Mouse (Mus musculus): Measurements from ENCODE around the gene Slc4a10. TPM values are rescaled to one million over a fixed set of nuclear protein-coding genes. Genes with fewer than 3 reads are reported as not detected.

The Slc4a10 gene
- total RNA-seq, 2 experiments from 2014 or later: not detected

DNA sequence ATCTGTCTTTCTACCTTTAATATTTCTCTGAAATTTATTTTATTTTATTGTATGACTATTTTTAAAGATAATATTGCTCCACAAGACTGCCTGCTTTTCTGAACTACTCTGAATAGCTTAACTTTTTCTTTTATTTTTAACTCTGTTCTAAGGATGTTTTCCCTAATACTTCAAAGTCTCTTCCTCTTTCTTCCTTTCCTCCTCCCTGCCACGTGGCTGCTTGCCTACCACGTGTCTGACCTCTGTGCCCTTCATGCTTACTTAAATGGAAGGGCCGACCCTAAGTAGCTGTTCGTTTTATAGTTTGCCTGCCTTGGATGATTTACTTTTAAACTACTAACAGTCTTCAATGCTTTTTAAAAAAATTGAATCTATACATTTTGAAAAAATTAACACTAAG is 225.6 kb downstream of the Slc4a10 start:
- DNase-seq: no peak
- intact Hi-C loops (cut with DNase I): no loop called here

DNA sequence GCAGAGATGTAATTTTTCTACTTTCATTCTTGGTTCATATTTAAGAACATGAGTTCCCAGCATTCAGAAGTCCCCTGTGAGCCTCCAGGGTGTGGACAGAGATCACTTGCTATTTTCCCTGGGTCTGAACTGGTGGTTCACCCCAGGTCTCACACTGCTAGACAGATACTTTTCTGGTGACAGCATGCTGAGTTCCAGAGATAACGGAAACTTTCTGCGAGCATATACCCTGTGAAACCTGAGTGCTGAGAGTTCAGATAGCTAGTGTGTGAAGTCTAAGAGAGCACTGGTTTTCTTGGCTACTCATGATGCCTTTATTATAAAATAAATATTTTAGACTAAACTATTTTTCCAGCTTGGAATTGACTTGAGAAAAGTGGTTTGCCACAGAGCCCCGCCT is 232.5 kb downstream of the Slc4a10 start:
- intact Hi-C loops (cut with DNase I): no loop called here
- no peak for DNase-seq

DNA sequence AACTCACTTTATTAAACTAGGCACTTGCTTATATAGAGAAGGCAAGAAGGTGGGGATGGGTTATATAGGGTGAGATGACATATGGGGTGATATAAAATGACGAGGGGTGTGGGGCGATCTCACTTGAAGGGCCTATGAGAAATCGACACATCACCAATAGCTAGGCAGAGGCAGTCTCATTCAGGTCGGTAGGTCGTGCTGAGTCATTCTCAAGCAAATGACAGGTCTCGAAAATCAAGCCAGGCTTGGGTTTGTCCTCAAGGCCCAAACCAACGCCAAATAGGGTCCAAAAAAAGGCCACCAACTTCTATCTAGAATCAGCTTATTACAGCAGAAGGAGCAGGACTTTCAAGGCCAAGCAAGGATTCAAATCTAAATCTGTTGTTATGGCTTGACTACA is 233.5 kb downstream of the Slc4a10 start:
- intact Hi-C loops (cut with DNase I): no loop called here
- no peak for DNase-seq

DNA sequence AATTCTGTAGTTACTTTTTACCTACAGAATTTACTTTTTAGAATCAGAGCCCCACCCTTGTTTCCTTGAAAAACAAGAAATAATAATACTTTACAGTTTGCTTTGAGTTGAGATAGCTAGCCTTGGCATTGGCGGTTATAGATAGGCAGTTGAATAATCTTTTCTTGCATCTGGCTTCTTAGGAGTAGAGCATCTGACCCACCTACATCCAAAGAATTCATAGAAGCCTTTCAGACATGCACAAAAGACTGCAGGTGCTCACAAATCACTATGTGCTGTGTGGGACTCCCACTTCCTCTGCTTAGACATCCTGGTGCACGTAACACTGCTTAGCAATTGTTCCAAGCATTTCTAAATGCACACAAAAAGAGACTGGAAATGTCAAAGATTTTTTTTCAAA is 238.8 kb downstream of the Slc4a10 start:
- intact Hi-C loops (cut with DNase I): loop anchor here (5.0 kb wide), 2 partner anchors 298 to 643 kb away; no protein-coding TSS in a partner anchor
- DNase-seq: no peak

DNA sequence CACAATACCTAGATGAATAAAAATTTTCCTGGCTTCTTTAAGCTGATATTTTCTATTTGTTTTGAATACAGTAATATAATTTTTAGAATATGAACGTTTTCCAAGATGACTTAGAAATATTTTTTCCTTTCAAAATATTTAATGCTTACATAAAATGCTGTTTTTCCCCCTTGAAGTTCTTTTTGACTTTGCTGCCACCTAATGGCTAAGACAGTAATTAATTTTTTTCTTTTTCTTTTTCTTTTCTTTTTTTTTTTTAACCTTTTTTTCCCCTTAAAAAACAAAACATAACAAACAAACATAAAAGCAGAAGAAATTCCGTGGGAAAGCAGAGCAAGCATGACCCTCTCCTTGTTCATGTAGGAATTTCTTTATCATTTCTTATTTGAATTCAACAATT is 239.6 kb downstream of the Slc4a10 start:
- no peak for DNase-seq

DNA sequence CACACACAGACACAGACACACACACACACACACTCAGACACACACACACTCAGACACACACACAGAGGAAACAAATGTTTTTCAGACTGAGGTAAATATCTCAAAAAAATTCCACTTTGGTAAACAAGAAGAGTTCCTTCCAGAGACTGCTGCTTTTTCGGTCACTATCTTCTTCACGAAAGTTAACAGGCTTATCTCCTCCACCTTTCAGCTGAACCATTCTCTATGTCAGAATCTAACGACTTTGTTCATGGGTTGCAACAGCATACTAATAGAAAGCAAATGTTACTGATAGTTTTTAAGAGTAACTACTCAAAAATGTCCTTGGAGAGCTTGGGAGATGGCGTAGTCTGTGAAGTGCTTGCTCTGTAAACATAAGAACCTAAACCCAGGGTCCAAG is 241.3 kb downstream of the Slc4a10 start:
- no peak for DNase-seq
- intact Hi-C loops (cut with DNase I): loop anchor here (5.0 kb wide), 2 partner anchors 300 to 645 kb away; no protein-coding TSS in a partner anchor

More for the DNA sequence above, 239.6 kb downstream of the Slc4a10 start:
- intact Hi-C loops (cut with DNase I): loop anchor here (5.0 kb wide), 2 partner anchors 299 to 644 kb away; no protein-coding TSS in a partner anchor

DNA sequence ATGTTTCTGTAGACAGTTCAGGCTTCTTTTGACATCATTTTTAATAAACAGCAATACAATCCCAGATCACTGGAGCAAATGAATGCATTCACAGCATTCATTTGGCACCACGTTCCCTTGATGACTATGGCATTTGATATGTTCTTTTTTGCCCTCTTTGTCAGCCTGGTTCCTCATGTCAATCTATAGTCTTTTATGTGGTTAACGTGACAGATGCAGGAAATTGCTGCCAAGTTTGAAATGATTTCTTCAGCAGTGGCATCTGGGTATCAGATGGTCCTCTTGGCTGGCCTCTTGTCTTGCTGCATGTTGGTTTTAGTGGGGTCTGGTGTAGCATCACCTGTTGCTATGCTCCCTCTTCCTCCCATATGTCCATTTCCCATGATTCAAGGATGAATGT is 247.6 kb downstream of the Slc4a10 start:
- intact Hi-C loops (cut with DNase I): no loop called here
- no peak for DNase-seq

DNA sequence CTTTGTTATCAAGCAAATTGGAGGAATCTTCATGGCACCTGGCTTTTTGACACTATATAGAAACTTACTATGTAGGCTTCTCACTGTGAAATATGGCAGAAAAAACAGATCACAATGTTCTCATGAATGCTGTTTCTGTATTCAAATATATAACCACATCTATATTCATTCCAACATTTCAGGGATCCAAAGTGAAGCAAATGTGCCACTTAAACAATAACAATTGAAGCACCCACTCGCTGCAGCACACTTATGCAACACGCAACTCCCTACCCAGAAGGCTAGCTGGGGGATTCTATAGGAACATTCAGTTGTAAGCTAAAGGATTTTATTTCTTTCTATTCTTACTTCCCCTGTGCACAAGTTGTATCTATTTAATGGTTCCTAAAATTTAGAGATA is 255.5 kb downstream of the Slc4a10 start:
- DNase-seq: no peak
- intact Hi-C loops (cut with DNase I): no loop called here

DNA sequence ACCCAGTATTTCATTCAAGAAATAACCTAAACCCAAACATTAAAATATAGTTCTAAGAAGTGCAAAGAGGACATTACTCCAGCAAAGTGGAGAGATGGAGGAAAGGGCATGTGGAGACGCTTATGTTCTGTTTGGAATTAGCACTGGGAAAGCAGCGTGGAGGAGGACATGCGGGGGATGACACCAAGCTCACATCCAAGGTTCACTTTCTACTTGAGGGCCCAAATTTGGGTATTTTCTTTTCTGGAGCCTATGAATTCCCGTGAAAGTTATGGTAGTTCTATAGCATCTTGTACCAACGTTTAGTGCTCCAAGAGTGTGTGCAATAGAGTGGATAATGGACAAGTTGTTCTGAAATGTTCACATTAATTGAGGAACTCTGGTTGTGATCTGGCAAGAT is 260.7 kb downstream of the Slc4a10 start:
- DNase-seq: no peak
- intact Hi-C loops (cut with DNase I): no loop called here

DNA sequence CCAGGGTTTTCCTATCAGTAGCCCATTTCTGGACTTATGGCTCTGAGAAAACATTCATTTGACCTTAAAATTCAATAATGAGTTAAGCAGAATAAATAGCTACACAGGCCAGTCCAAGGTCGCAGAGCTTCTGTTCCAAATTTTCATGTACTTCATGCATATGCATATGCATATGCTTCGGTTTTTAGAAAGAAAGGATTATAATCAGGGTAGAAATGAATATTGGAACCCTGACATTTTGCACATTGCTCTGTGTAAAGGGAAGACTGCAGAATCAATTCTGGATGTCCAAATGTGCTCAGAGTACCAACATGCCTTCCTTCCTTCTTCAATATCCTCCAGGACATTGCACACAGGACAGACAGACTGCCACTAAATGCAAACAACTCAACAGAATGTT is 261.2 kb downstream of the Slc4a10 start:
- no peak for DNase-seq
- intact Hi-C loops (cut with DNase I): no loop called here

DNA sequence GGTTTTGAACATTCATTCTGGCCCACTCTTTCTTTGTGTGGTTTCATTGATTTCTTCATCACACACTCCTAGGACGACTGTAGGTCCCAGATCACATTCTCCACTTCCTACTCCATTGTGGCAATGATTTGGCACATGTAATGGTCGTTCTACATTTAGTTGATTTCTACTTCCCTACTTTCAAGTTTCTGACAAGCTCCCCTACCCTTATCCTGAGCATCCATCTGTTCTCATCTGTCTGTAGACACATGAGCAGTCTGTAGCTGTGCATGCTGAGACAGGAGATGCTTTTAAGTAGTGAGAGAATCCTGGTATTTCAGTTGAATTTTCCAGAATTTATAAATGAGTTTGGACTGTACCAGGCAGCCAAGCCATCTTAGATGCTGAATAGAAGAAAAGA is 270.7 kb downstream of the Slc4a10 start:
- no peak for DNase-seq
- intact Hi-C loops (cut with DNase I): no loop called here

DNA sequence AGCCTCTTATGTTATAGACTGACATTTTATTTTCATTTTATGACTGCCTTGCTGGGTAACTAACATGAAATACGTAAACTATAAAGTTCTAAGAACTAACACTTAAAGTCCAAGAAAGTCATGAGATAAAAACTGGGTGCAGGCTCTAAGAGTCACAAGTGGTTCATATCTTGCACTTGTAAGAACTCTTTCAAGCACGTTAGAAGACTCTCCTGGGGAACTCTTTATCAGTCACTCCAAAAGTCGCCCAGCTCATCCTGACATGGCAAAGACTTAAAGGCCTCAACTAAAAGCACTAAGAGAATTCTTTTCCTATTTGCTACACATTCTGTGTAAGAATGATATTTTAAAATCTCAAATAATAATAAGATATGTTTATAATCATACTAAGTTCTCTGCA is 273.2 kb downstream of the Slc4a10 start:
- DNase-seq: no peak
- intact Hi-C loops (cut with DNase I): no loop called here

DNA sequence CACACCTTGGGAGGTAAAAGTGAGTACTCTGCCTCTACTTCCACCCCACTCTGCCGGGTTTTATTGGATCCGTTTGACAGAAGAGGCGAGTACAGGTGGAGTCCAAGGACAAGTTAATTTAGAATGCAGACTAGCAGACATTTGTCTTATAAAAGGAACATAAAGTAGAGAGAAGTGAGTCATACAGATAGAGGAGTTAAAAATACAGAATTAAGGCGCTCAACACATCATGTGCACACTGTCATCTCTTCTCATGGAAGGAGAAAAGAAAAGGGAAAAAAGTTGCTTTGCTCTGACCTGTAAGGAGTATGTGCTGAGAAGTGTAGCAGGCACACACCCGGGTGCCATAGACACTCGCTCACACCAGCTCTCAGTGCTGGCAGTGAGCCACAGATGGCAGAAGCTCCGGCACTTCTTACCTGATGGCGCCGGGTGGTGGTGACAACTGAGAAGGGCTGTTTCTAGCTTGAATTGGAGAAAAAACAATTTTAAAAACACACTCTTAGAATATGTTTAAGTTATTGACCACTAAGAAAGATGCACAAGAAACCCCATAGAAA is 276.9 kb downstream of the Slc4a10 start:
- intact Hi-C loops (cut with DNase I): no loop called here
- peak in 1 of 2 experiments; percentile 13 for DNase-seq

DNA sequence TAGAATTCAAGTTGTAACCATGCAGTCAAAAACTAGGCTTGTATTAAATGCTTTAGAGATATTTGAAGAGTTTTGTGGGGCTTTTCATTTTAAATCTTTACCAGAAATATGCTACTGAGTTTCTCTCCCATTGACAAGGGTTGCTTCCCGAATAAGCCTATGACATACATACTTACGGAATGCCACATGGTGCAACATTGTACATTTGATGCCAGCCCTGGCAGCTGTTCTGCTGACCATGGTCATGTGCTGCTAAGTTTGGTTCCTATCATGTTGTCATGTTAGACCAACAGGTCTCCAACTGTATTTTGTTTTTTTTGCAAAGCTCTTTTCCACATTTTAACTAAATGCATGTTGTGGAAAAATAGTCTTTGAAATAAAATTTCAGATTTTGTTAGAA is 279.1 kb downstream of the Slc4a10 start:
- intact Hi-C loops (cut with DNase I): no loop called here
- peak; percentile 9 to 30 for DNase-seq

DNA sequence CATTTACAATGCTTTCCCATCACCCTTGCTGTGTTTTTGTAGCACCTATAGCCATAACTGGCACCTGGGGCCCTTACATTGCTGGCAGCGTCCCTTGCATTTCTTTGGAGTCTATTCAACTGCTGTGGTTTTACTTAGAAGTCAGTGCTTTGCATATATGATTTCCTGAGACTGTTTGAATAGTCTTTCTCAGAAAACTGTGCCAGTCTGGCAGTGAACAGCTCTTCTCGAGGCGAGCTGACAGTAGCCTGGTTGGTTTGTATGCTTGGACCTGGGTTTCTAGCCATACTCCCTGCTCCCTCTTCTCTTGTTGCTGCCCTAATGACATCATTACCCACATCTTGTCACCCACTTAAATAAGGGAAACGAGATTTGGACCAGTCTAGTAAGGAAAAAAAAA is 285.7 kb downstream of the Slc4a10 start:
- intact Hi-C loops (cut with DNase I): no loop called here
- DNase-seq: no peak

DNA sequence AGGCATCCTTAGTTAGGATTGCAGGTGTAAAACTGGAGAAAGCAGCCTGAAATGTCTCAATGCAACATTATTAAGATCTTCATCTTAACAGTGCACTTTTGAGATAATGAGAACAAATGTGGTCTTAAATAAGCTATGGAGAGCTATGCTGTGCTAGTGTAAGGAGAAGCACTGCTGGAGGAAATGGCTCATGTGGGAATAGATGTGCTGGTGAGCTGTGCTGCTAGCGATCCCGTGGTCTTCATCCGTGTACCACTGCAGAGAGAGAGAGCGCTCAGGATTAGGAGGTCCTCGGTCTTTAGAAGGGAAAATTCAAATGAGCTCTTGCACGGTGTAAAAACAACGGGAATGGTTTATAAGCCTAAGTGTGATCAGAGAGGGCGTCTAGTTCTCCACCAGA is 286.2 kb downstream of the Slc4a10 start:
- DNase-seq: no peak
- intact Hi-C loops (cut with DNase I): no loop called here

DNA sequence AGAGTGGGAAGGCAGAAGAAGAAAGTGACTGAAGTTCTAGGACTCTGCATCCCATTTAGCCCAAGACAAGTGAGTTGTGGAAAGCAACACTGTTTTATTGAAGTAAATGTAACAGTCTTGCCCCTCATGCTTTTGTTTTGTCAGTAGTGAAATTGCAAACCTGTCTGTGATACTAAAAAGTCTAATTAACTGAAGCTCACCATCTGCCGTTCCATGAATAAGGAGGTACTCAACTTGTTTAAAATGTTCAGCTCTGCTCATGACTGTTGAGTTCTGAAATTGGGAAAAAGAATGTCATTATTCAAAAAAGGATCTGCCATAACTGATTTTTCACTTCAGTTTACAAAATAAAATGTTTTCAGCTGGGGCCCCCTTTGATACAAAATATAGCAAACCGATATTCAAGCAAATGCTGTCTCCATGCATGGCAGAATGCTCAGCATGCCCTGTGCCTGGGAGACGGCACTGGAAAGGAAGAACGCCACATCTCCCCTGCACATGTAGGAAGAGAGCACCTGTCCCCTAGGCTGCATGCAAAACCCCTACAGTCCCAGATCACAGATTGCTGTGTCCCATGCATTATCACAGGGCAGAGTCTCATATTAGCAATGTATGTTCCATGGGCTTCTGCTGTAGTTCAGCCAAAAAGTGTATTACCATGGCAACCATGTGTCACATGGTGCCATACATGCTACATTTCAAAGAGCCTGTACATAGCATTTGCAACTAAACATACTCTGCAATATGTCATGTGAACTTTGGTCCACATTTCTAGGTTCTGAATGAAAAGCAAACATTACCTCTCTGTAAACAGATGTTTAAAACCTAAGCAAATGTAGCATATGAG is 288.4 kb downstream of the Slc4a10 start:
- no peak for DNase-seq
- intact Hi-C loops (cut with DNase I): no loop called here

DNA sequence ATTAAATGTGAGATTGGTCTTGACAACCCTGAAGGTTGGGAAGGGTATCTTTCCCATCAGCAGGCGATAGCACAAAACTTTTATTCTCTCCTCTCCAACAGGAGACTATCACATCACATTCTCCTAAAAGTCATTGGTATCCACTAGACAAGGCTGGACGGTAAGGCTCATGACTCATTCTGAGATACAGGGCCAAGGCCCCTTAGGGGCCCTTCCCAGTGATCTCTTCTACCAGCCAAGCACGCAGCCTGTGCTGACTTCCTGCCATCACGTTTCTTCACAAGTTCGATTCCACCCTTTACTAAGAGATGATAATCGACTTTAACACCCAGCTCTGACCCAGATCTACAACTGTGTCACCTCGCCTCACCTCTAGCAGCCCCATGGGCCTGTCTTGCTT is 290.8 kb downstream of the Slc4a10 start:
- intact Hi-C loops (cut with DNase I): no loop called here
- no peak for DNase-seq

DNA sequence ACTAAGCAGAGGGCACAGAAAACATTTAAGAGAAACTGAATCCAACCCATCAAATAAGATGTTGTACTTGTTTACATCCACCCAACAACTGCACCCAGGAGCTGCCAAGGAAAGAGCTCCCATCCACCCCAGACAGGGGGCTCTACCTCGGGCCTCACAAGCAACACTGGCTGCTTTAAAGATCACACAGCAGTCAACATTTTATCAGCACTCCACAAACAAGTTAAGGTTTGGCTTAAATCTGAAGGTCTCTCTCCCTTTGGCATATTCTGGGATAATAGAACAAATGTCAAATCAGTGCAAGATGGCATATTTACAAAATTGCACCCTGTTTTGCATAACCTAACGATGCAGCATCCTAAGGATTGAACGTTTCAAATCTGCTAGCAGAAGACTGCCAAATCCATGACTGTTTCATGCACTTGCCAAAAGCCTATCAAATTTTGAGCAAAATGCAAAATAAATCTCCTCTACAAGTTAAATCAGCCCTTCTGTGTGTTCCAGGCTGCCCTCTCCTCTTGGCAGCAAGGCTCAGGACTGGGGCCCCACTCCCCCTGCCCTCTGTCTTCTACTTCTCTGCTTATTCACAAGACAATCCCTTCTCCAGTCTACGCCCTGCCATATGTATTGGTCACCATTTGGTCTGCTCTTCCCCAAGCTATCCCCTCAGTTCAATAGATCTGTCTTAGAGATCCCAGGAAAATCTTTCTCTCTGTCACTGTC is 293.1 kb downstream of the Slc4a10 start:
- intact Hi-C loops (cut with DNase I): no loop called here
- no peak for DNase-seq

DNA sequence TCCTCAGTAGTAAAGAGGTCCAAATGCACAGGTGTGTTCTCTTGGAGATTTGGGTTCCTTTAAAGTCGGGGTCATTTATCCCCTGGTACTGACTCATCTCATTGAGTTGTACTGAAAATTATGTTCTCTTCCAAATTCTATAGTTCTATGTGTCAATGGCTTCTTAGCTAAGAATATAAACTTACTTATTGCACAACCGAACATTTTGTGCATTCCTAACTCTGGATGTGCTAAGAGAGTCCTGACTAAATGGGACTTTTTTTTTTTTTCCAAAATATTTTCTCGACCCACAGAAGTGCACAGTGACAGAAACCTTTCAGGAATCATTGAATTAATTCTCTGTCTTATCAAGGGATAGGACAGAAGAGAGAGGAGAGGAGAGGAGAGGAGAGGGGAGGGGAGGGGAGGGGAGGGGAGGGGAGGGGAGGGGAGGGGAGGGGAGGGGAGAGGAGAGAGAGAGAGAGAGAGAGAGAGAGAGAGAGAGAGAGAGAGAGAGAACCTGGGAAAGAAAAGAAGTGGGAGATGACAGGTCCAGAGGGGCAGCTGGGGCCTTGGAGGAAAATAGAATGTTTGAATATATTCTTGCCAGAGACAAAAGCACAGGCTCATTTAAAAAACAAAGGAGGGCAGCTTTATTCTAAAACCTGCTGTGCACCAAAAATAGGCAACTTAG is 294.9 kb downstream of the Slc4a10 start:
- intact Hi-C loops (cut with DNase I): no loop called here
- no peak for DNase-seq

DNA sequence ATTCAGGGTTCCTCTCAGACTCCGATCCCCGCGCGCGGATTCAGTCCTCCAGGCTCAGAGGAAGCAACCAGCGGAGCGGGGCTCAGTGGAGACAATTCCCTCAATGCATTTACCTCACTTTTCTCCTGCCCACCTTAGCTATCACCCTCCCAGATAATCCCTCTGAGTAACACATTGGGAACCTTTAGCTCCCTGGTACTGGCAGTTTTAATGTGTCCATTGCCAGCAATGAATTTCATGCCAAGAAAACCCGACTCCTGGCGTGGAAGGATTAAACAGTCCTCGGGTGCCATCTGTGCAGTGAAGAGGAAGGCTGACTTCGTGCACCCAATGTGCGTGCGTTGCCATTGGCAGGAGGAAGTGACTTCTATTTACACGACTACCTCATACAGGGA is 295.5 kb downstream of the Slc4a10 start:
- no peak for DNase-seq
- intact Hi-C loops (cut with DNase I): no loop called here
